Mouse (Mus musculus) heart, adult 10 weeks (tissue): ENCODE data around the gene Ocln. TPM values are rescaled to one million over a fixed set of nuclear protein-coding genes. Genes with fewer than 3 reads are reported as not detected.

Source experiments
- polyA plus RNA-seq: library from polyadenylated mRNA; stranded (reverse); fragments of 350-450 nt; fragmentation: Illumina TruSeq; extraction: RNeasy Lipid Tissue Mini Kit (QIAGEN cat#74804); gene quantifications from one replicate; pipeline ENCODE4 v1.2.3, GENCODE M21; 2014; ENCODE audit warnings: low read depth, low replicate concordance

Gene Ocln
- 0.68 TPM for polyA plus RNA-seq

GRCm38 (mm10) chr13:100552369-100553041 is at the start of gene Ocln:
Ocln (minus strand) TSS chr13:100552718.

GRCm38 (mm10) chr13:100492061-100492787 is 60.3 kb downstream of the Ocln start, which contains the start of gene Gtf2h2:
Gtf2h2 (minus strand) TSS chr13:100492579.

GRCm38 (mm10) chr13:100452415-100453127 is 99.9 kb downstream of the Ocln start, which contains the start of gene Naip1:
Naip1 (minus strand) TSS chr13:100452869.

Other genes starting within 250 kb of the Ocln start
- 0.39 TPM for gene Naip6, start 235.0 kb downstream of the Ocln start, polyA plus RNA-seq
- not detected for gene Naip1, start 99.8 kb downstream of the Ocln start, polyA plus RNA-seq
- gene Gtf2h2, start 60.1 kb downstream of the Ocln start, polyA plus RNA-seq: 25.3 TPM
- gene Marveld2, start 64.3 kb upstream of the Ocln start, polyA plus RNA-seq: 0.45 TPM
- 98.4 TPM for gene Ak6, start 98.3 kb upstream of the Ocln start, polyA plus RNA-seq
- 20.0 TPM for gene Rad17, start 98.3 kb upstream of the Ocln start, polyA plus RNA-seq
- 4.0 TPM for gene Taf9, start 98.9 kb upstream of the Ocln start, polyA plus RNA-seq
- 0.79 TPM for gene Ccdc125, start 117.0 kb upstream of the Ocln start, polyA plus RNA-seq
- gene Cdk7, start 178.2 kb upstream of the Ocln start, polyA plus RNA-seq: 29.4 TPM
- 220 TPM for gene Mrps36, start 191.9 kb upstream of the Ocln start, polyA plus RNA-seq
- not detected for gene Cenph, start 223.2 kb upstream of the Ocln start, polyA plus RNA-seq
- gene Ccnb1, start 233.9 kb upstream of the Ocln start, polyA plus RNA-seq: not detected